Mouse (Mus musculus) forebrain, embryonic 11.5 days (tissue): Measurements from ENCODE around the gene Qsox1. TPM values are rescaled to one million over a fixed set of nuclear protein-coding genes. Genes with fewer than 3 reads are reported as not detected.

Experiments used
- ATAC-seq: fragments of 200-750 bp; cut with Nextera tagmentation; replicated peaks from 2 replicates; pipeline ENCODE4 v1.8.0; 2017; ENCODE audit warnings: moderate TSS enrichment; ENCODE audit not compliant: low FRiP score
- DNase-seq: peaks from one replicate; pipeline ENCODE4 v3.0.0-alpha.2; 2017; ENCODE audit warnings: low spot score
- H3K27ac ChIP-seq: fragments of 300-500 bp; sonication (generic); 2 replicates; pipeline ENCODE4 v1.5.1; 2014; ENCODE audit warnings: low read depth, low read length
- H3K27me3 ChIP-seq: fragments of 300-500 bp; sonication (generic); 2 replicates; pipeline ENCODE4 v1.6.1; 2014; ENCODE audit warnings: mild to moderate bottlenecking, low read length, mixed read lengths; ENCODE audit not compliant: control insufficient read depth, insufficient read depth
- H3K36me3 ChIP-seq: fragments of 300-500 bp; sonication (generic); 2 replicates; pipeline ENCODE4 v1.6.1; 2014; ENCODE audit warnings: mild to moderate bottlenecking, low read length, moderate library complexity, mixed read lengths; ENCODE audit not compliant: control insufficient read depth, insufficient read depth
- H3K4me1 ChIP-seq: fragments of 300-500 bp; sonication (generic); replicated peaks from 2 replicates; pipeline ENCODE4 v1.6.1; 2014; ENCODE audit warnings: low read length, mixed read lengths; ENCODE audit not compliant: control insufficient read depth, insufficient read depth
- H3K4me2 ChIP-seq: fragments of 300-500 bp; sonication (generic); 2 replicates; pipeline ENCODE4 v1.6.1; 2014; ENCODE audit warnings: low read depth, mild to moderate bottlenecking, low read length, moderate library complexity, mixed read lengths; ENCODE audit not compliant: severe bottlenecking
- H3K4me3 ChIP-seq: fragments of 300-500 bp; sonication (generic); 2 replicates; pipeline ENCODE4 v1.5.1; 2014; ENCODE audit warnings: low read depth, low read length
- H3K9ac ChIP-seq: fragments of 300-500 bp; sonication (generic); 2 replicates; pipeline ENCODE4 v1.6.1; 2014; ENCODE audit warnings: low read length
- H3K9me3 ChIP-seq: fragments of 300-500 bp; sonication (generic); 2 replicates; pipeline ENCODE4 v1.6.1; 2016; ENCODE audit warnings: low read length, mixed read lengths; ENCODE audit not compliant: control insufficient read depth
- WGBS: fragments of 180-500 bp; shearing (Covaris S2); extraction: QIAGEN DNeasy Blood & Tissue Kit; methylation state at CpG from one replicate; pipeline ENCODE4 v1.1.7; 2014; 5-methylcytosine and 5-hydroxymethylcytosine counted together
- polyA plus RNA-seq: library from polyadenylated mRNA; unstranded; fragments of >200 nt; fragmentation: Nextera tagmentation; extraction: Ambion mirVana; gene quantifications from 2 replicates; pipeline ENCODE4 v1.2.1, GENCODE M21; 2014

Gene Qsox1
- 8.4 and 8.8 TPM in 2 replicates for polyA plus RNA-seq

DNA sequence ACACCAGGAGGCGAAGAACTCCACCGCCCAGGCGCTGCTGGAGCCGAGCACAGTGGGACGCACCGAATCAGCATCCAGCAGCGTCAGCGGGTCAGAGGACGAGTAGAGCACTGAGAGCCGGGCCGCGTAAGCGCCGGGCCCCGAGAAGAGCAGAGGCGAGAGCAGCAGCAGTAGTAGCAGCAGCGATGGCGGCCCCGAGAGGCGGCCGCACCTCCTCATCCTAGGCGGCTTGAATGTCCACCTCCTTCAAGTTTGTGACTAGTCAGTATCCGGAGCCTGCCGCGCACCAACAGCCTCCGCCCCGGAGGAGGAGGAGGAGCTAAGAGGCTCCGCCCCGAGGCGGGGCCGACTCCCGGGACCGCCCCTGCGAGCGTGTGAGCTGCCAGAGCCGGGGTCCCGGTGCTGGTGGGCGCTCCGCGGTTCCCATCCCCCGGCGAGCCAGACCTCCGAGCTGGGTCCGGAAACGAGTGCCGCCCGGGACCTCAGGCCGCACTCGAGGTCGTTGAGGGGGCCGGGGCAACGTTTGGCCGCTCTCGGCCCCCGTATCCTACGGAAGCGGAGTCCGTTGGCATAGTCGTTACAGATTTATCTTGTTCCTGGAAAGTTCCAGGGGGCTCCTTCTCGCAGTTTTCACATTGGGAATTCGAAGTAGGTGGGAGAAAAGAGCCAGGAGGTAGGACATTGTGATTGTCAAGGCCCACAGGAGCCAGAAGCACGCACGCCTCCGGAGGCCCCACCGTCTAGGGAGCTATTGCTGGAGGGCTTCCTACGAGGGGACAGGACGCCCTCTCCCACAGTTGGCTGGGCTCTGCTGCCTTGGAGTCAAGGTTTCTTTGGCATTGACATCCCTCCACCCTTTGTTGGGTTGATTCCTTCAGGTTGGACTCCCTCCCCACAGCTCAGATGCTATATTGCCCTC is at the start of gene Qsox1:
Gene Qsox1, minus strand, starts transcription at position 309 of the 919 bp plus-strand sequence.
- Histone ChIP-seq H3K27me3 (no peaks in the 10 kb centered on the region), H3K4me2 (peak within 1 kb of the TSS; percentile 59), H3K9ac (peak within 1 kb of the TSS; percentile 70), H3K36me3 (no peaks in the 10 kb centered on the region), H3K9me3 (no peaks in the 10 kb centered on the region), H3K27ac (no peak within 1 kb of the TSS), H3K4me1 (peaks cover 5% of the 10 kb centered on the region), H3K4me3 (peak within 1 kb of the TSS; percentile 79)
- DNase-seq (peak; percentile 95), ATAC-seq (peak; percentile 94)
- WGBS = under 1% methylated on average over 55 of the region's 67 CpGs

DNA sequence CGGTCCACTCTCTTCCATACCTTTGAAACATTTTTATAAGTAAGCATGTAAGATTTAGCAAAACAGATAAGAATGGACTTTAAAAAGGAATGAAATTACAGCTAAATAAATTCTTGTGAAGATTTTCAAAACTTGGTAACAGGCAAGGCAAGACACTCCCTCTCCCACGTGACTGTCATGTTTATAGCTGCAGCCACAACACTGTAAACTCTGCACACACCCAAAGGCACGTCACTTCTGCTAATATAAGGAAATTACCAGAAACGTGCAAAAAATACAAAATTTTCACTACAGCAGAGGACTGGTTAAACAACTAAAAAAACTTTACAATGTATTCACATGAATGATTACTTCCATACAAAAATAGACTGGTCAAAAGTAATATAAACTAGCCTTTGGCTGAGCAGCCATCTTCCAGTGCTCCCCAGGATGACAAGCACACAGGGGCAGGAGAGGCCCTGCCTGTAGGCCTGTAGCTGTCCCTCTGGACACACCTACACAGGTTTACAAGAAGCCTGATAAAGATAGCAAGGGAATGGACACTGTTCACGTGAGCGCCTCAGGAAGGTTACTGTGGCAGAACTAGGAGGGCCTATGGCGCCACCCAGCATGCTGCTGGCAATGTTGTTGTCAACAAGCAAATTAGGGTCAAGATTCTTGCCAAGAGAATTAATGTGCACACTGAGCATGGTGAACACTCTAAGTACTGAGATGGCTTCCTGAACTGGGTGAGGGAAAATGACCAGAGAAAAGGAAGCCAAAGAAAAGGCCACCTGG is 42.4 kb upstream of the Qsox1 start:
- DNase-seq (no peak), ATAC-seq (no peak)
- Histone ChIP-seq H3K27me3 (no peaks in the 10 kb centered on the region), H3K4me2 (no peak overlapping the region), H3K27ac (no peak overlapping the region), H3K9ac (no peak overlapping the region), H3K36me3 (peaks cover 7% of the 10 kb centered on the region), H3K4me3 (no peak overlapping the region), H3K4me1 (no peaks in the 10 kb centered on the region), H3K9me3 (no peaks in the 10 kb centered on the region)
- 90% methylated on average over 7 of the region's 7 CpGs for WGBS

- ATAC-seq (no peak), DNase-seq (no peak)
- H3K27me3 ChIP-seq = no peaks in the 10 kb centered on the region
- no peak overlapping the region for H3K4me3 ChIP-seq
- H3K9ac ChIP-seq = no peak overlapping the region
- H3K27ac ChIP-seq = no peak overlapping the region
- H3K9me3 ChIP-seq = no peaks in the 10 kb centered on the region
- H3K36me3 ChIP-seq = peaks cover 3% of the 10 kb centered on the region
- H3K4me1 ChIP-seq = no peaks in the 10 kb centered on the region
- H3K4me2 ChIP-seq = no peak overlapping the region
- 96% methylated on average over 5 of the region's 5 CpGs for whole genome bisulfite sequencing
Observed at GRCm38 (mm10) chr1:155853009-155853408, 40.3 kb upstream of the Qsox1 start.

GRCm38 (mm10) chr1:155844235-155844634 is 31.5 kb upstream of the Qsox1 start:
- no peaks in the 10 kb centered on the region for H3K27me3 ChIP-seq
- WGBS = 88% methylated on average over 5 of the region's 5 CpGs
- no peak overlapping the region for H3K9ac ChIP-seq
- H3K4me1 ChIP-seq = no peaks in the 10 kb centered on the region
- no peaks in the 10 kb centered on the region for H3K9me3 ChIP-seq
- no peak overlapping the region for H3K4me2 ChIP-seq
- no peak for DNase-seq
- no peaks in the 10 kb centered on the region; the same call in 1 of the 2 replicates for H3K36me3 ChIP-seq
- H3K27ac ChIP-seq = no peak overlapping the region
- ATAC-seq = no peak
- H3K4me3 ChIP-seq = no peak overlapping the region

DNA sequence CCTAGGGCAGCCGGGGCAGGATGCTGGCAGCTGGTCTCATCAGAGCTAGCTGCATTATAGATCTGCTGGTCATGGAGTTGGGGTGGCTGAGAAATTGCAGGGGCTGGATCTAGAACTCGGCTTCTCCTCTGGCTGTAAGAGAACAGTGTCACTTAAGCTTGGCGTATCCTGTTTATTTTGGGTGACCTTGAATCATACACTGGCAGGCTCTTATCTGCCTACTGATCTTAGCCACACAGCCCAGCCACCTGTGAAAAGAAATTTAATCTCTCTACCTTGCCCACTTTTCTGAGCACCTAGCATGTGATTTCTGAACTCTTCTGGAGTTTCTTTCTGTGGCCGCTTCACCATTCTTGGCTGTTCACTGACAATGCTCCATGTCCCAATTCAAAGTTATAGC is 30.8 kb upstream of the Qsox1 start:
- DNase-seq = no peak
- Histone ChIP-seq H3K9me3 (no peaks in the 10 kb centered on the region), H3K9ac (no peak overlapping the region), H3K27me3 (no peaks in the 10 kb centered on the region), H3K27ac (no peak overlapping the region), H3K36me3 (no peaks in the 10 kb centered on the region; the same call in 1 of the 2 replicates), H3K4me3 (no peak overlapping the region), H3K4me2 (no peak overlapping the region), H3K4me1 (no peaks in the 10 kb centered on the region)
- WGBS = 85% methylated on average over 4 of the region's 4 CpGs
- ATAC-seq = no peak

- no peaks in the 10 kb centered on the region for H3K9me3 ChIP-seq
- DNase-seq (no peak), ATAC-seq (no peak)
- no peak overlapping the region for H3K27ac ChIP-seq
- no peak overlapping the region for H3K9ac ChIP-seq
- no peaks in the 10 kb centered on the region for H3K4me1 ChIP-seq
- no peak overlapping the region for H3K4me2 ChIP-seq
- H3K27me3 ChIP-seq = no peaks in the 10 kb centered on the region
- H3K36me3 ChIP-seq = no peaks in the 10 kb centered on the region
- WGBS = 75% methylated on average over 2 of the region's 2 CpGs
- no peak overlapping the region for H3K4me3 ChIP-seq
Observed at GRCm38 (mm10) chr1:155835667-155836066, 23.0 kb upstream of the Qsox1 start.

DNA sequence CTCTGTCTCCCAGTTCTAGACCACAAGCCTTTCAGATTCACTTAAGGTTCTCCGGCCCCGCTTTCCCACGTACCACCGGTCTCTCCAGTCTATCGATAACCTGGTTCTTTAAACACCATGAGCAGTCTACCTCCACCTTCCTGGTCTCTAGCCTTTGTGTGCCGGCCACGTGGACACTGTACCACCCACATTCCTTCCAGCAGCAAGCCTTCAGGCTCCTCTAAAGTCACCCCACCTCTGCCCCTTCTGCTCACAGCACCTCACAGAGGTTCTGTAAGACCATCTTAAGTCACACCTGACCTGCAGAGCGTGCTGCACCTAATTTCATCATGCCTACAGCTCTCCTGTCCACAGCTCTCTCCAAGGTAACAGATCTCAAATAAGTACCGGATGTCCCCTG is 20.9 kb upstream of the Qsox1 start:
- ATAC-seq (no peak), DNase-seq (no peak)
- no peak overlapping the region for H3K4me3 ChIP-seq
- H3K36me3 ChIP-seq = no peaks in the 10 kb centered on the region
- WGBS = 92% methylated on average over 9 of the region's 9 CpGs
- H3K27ac ChIP-seq = no peak overlapping the region
- H3K4me1 ChIP-seq = no peaks in the 10 kb centered on the region
- no peak overlapping the region for H3K4me2 ChIP-seq
- no peaks in the 10 kb centered on the region for H3K9me3 ChIP-seq
- no peaks in the 10 kb centered on the region for H3K27me3 ChIP-seq
- H3K9ac ChIP-seq = no peak overlapping the region

DNA sequence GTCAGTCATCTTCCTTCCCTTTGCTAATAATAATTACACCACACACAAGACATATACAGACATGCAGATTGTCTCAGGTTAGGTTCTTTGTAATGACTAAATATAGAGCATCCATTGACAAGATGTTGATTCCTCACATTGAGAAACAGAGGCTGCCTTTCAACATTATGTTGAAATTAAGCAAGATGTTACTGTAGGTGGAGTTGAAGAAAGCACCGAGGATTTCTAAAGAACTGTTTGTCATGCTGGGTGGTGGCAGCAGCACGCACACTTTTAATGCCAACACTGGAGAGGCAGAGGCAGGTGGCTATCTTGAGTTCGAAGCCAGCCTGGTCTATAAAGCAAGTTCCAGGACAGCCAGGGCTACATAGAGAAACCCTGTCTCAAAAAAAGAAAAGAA is 19.3 kb upstream of the Qsox1 start:
- ATAC-seq = no peak

More for the DNA sequence above, 19.3 kb upstream of the Qsox1 start:
- no peaks in the 10 kb centered on the region for H3K9me3 ChIP-seq
- H3K4me2 ChIP-seq = no peak overlapping the region
- no peak overlapping the region for H3K4me3 ChIP-seq
- no peaks in the 10 kb centered on the region for H3K36me3 ChIP-seq
- no peak overlapping the region for H3K9ac ChIP-seq
- 95% methylated on average over 3 of the region's 3 CpGs for whole genome bisulfite sequencing
- H3K27me3 ChIP-seq = no peaks in the 10 kb centered on the region
- H3K27ac ChIP-seq = no peak overlapping the region
- DNase-seq = no peak
- no peaks in the 10 kb centered on the region for H3K4me1 ChIP-seq
